Mouse (Mus musculus): ENCODE measurements around the gene Tmem19.
A peak's percentile ranks its signal among the peaks of the same experiment; 100 is the strongest.

GRCm38 (mm10) chr10:115332420-115332952 lies 29.8 kb downstream of the Tmem19 start:
- no peak for TF ChIP-seq CEBPB (IDR thresholded peaks at IDR 0.05; ENCODE audit: low read depth)
- TF ChIP-seq CTCF (IDR thresholded peaks at IDR 0.05; ENCODE audit: control insufficient read depth, insufficient read depth, insufficient read length): no peak
- no peak for TF ChIP-seq MYOG (IDR thresholded peaks at IDR 0.05; ENCODE audit: control insufficient read depth, extremely low read depth, insufficient read length)
- TF ChIP-seq USF1 (IDR thresholded peaks at IDR 0.05; ENCODE audit: low read depth): peak; percentile 93

Data from C2C12 (cell line).